Mouse (Mus musculus) ZHBTc4 (cell line): Measurements from ENCODE around the gene Sfi1.
"Not testable (repeated sequence)": the region's sequence is repeated elsewhere in the genome, so short reads cannot be mapped to it uniquely, and the experiment has no call there.

Experiments
- DNase-seq: peaks from one replicate; pipeline ENCODE4 v3.0.0-alpha.2; 2011; ENCODE audit warnings: low read depth, low spot score

The Sfi1 gene

DNA sequence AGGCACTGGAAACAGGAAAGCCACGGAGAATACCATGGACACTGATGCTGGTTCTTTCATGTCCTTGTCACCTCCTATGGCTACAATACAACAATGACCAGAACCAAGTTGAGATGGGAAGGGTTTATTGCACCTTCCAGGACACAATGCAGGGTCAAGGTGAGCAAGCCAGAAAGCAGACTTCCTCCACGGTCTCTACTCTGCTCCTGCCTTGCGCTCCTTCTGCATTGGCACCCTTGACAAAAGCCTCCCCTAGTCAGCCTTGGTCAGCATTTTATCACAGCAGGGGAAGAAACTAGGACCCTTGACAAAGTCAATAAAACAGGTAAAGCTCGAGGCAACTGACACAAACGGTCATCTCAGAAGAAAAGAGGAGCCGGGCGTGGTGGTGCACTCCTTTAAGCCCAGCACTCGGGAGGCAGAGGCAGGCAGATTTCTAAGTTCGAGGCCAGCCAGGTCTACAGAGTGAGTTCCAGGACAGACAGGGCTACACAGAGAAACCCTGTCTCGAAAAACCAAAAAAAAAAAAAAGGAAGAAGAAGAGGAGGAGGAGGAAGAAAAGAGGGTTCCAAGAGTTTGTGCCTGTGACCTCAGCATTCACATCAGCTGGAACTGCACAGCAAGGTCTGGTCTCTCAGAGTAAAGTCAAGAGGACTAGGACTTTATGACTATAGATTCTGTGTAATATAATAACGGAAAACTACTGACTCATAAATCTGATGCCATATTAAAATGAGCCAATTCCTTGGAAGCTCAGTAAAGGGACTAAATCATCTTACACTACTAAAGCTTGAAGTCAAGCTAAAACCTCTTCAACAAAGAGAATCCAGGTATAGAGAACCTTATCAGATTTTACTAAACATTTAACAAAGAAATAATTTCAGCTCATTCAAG is 19.6 kb downstream of the Sfi1 start:
- peak; percentile 57 for DNase-seq

DNA sequence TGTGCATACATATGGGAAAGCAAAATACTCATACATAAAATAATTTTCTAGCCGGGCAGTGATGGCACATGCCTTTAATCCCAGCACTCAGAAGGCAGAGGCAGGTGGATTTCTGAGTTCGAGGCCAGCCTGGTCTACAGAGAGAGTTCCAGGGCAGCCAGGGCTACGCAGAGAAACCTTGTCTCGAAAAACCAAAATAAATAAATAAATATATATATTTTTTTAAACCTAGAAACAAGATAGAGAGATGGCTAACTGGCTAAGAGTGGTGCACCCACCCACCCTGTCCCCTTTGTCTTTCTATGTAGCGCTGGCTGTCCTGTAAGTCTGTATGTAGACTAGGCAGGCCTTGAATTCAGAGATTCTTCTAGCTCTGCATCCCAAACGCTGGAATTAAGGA is 20.7 kb downstream of the Sfi1 start:
- not testable (repeated sequence) for DNase-seq

DNA sequence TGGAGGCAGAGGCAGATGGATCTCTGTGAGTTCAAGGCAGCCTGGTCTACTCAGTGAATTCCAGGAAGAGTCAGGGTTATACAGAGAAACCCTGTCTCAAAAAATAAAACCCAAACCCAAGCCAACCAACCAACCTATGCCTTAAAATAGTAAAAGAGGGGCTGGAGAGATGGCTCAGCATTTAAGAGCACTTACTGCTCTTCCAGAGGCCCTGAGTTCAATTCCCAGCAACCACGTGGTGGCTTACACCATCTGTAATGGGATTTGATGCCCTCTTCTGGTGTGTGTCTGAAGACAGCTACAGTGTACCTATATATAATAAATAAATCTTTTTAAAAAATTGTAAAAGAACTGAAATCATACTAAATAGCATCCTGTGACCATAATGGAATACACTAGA is 21.3 kb downstream of the Sfi1 start:
- DNase-seq: not testable (repeated sequence)

DNA sequence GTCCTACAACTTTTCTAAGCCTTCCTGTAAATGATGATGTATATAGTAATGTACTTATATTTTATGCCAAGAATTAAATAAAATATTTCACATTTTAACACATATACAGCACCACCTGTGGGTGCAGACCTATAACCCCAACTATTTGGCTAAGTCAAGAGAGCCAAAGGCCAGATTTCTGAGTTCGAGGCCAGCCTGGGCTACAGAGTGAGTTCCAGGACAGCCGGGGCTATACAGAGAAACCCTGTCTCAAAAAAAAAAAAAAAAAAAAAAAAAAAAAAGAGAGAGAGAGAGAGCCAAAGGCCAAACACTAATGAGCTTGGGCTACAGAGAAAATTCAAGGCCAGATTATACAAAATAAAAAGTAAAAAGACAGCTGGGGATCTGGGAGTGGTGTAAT is 24.2 kb downstream of the Sfi1 start:
- DNase-seq: not testable (repeated sequence)

DNA sequence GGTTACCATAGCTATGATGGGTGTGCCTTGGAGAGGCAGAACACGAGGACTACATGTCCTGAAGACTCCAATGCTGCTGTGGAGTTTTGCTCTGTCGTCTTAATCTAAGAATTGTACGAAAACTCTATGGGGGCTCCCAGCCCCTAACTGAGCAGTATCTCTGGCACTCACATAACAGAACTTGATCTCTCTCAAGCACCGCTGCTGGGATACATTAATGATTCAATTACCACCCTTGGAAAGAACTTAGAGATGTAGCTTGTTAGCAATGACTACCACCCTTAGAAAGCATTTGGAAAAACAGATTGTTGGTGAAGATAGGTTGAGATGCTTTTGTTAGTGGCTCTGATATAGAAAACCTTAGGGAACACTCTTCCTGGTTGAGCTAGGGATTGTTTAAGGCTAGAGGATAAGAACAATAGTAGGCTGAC is 25.7 kb downstream of the Sfi1 start:
- DNase-seq: not testable (repeated sequence)

DNA sequence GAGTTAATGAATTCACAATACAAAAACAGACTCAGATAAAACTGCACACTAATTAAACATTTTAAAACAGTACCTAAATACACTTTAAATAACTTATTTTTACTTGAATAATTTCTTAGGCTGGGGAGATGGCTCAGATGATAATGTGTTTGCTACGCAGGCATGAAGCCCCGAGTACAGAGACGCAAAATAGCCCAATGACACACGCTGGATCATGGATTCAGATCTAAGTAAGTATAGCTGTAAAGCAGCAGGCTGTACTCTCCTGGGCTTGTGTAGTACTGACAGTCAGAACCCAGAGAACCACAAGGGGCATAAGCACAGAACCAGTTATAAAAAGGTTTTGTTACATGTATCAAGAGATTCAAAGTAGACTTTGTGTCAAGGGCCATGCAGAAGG is 26.1 kb downstream of the Sfi1 start:
- DNase-seq: not testable (repeated sequence)

DNA sequence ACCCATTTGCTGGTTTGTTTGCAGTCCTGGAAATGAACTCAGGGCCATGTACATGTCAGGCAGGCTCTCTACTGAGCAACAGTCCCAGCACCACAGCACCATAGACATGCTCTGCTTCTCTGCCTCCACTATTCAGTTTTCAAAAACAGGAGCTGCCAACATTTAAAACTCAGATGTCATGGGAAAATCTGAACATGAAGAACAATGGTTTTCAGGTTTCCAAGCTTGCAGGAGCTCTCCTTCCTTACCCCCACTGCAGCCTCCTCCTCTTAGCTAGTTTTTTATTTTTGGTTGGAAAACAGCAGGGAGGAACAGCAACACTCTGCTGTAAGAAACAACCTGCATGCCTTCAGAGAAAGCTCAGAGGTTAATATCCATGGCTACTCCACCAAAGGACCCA is 26.9 kb downstream of the Sfi1 start:
- not testable (repeated sequence) for DNase-seq

DNA sequence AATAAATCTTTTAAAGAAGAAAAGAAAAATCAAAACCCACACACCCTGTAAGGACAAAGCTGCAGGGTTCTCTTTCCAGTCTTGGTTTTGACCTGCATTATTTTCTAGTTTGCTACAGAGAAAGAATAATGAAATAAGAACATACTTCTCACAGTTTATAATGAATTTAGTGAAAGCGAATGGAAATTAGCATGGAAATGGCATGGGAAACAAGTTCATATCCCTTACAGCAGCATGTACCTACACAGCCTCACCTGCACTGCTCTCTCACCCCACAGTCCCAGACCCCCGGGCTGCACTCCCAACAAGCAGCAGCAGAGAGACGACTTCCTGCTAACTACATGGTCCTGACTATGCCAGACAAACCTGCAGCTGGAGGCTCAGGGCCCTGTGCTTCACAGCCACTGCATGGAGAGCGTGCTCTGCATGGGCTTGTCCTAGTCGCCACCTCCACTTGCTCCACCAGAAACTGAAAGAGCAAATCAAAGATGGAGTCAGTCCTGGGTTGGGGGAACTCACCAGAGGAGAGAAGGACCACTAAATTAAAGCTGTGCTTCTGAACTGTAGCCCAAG is 28.0 kb downstream of the Sfi1 start:
- not testable (repeated sequence) for DNase-seq

DNA sequence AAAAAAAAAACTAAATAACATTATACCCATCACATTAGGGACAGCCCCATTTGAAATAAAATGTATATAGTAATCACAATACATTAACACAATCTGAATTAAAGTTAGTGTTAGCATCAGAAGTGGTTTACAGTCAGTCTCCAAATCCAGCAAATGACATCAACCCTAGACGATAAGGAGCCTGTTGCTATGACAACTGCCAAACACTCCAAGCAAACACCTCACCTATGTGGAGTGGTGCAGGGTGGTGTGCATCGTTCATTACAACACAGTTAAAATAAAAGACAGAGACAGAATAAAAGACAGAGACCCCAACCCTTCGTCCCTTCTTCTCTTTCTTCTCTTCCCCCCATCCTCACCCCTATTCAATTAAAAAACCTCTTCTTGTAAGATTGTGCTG is 29.6 kb downstream of the Sfi1 start:
- DNase-seq: not testable (repeated sequence)

DNA sequence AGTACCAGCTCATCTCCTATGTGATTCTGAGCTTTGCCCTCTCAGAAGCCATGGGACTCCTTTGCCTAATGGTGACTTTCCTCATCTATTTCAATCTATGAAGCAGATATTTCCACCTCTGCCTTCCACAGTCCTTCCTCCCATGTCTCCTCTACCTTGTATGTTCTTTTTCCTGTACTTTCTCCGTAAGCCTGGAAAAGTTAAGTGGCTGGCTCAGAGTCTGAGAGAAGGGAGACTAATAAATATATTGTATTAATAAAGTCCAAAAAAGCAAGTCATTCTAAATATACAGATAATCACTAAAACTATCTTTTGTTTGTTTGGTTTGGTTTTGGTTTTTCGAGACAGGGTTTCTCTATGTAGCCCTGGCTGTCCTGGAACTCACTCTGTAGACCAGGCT is 30.1 kb downstream of the Sfi1 start:
- DNase-seq: not testable (repeated sequence)

DNA sequence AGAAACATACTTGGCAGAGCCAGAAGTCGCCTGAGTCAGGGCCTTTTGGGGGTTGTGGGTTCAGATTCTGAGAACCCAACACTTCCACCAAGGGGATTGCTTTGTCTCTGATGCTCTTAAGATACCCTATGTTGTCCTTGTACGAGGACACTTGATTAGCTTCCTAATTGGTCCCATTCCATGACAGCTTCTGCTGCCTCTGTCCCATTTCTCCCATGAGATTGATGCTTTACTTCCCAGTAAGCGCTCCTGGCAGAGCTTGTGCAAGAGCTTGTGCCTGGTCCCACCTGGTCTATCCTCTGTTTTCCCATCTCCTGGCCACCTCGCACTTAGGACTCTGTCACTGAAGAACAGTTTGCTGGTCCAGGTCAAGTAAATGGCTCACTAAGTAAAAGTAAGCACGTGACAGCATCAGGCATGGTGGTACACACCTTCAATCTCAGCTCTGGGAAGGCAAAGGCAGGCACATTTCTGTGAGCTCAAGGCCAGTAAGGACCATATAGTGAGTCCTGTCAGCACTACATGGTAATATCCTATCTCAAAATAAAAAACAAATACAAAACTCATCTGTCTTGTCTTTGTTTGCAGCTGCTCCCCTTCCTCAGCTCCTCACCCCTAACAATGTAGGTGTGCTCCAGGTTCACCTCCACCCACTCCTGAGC is 30.9 kb downstream of the Sfi1 start:
- not testable (repeated sequence) for DNase-seq

DNA sequence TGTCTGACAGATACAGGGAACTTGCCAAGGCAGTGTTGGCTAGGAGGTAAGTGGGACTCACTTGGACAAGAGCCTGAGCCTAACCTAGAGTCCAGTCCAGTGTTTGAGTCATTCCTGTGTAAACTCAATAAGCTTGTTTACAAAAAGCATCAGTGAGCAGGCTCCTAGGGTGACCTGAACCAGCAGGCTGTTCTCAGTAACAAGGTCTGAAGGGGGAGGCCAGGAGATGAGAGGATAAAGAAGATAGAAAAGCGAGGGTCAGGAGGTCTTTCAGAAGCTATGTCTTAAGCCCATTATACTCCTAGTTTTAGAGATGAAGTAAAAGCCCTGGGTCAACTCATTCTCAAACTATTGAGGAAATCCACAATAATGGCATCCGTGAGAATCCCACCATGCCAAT is 31.9 kb downstream of the Sfi1 start:
- not testable (repeated sequence) for DNase-seq

DNA sequence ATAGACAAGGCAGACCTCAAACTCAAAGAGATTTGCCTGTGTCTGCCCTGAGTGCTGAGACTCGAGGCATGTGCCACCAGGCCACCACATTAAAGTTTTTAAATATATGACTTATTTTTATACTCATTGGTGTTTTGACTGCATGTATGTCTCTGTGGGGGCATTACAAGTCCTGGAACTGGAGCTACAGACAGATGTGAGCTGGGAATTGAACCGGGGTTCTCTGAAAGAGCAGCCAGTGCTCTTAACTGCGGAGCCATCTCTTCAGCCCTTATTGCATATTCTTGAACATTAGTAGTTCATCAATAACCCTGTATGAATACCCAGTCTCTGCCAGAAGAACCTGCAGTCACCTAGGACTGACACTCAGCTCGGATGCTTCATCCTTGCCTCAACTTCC is 34.5 kb downstream of the Sfi1 start:
- not testable (repeated sequence) for DNase-seq

DNA sequence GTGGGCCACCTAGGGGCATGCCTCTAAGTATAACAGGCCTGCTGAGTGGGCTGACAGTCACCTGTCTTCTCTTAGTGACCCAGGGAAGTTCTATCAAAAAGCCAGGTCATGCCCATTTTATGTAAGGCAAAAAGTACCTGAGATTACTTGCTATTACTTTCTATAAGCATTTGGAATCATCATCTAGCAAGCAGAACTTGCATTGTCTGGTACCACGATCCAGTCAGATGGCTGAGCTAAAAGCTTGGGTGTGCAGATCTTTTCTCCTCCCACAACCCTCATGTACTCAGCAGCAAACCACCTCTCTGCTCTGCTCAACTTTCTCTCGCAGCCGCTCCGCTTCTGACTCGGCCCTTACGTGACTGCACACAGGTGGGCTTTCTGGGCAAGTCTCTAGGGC is 35.3 kb downstream of the Sfi1 start:
- DNase-seq: not testable (repeated sequence)

DNA sequence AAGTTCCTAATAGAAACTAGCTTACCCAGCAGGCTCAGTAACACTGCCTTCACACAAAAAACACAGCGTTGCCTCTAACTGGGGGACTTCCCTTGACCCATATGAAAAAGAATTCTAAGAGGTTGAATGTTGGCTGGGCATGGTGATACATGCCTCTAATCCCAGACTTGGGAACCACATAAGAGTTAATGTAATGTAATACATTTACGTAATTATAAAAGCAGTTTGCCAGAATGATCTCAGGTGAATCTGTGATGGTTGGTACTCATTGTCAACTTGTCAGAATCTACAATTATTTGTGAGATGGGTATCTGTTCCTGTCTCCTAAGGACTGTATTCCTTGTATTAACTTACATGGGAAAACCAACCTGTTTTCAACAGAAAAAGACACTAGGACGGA is 36.3 kb downstream of the Sfi1 start:
- not testable (repeated sequence) for DNase-seq

DNA sequence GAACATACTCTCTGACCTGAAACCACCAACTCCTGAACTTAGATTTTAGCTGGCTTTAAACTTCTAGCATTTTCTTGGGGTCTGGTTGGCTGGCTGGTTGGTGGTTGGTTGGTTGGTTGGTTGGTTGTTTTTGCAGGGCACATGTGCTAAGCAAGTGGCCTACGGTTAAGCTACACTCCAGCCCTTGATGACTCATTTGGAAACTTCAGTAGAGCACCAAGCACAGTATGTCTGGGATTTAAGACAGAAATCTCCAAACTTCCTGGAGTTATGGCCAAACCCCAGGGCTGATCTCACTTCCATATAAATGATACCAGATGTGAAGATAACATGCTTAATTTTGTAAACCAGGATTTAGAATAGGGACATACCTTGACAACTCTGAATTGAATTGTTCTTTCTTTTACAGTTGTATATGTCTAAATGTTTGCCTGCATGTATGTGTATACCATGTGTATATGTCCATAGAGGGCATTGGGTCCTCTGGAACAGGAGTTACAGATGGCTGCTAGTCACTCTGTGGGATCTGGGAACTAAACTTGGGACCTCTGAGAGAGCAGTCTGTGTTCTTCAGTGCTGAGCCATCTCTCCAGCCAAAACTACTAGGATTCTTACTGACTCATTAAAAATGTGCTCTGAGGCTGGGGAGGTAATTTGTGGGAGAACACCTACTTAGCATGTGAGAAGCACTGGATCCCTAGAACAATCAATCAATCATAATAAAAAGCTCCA is 39.4 kb downstream of the Sfi1 start:
- peak; percentile 51 for DNase-seq

DNA sequence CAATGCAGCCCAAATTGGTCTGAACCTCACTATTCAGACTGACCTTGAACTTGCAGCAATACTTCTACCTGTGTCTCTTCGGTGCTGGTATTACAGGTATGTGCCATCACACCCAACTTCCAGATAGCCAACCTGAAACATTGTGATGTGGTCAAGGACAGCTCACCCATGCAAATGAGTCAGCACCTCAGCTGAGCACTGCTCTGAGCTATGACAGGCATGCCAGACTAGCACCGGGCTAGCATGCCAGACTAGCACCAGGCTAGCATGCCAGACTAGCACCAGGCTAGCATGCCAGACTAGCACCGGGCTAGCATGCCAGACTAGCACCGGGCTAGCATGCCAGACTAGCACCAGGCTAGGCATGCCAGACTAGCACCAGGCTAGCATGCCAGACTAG is 41.9 kb downstream of the Sfi1 start:
- not testable (repeated sequence) for DNase-seq

DNA sequence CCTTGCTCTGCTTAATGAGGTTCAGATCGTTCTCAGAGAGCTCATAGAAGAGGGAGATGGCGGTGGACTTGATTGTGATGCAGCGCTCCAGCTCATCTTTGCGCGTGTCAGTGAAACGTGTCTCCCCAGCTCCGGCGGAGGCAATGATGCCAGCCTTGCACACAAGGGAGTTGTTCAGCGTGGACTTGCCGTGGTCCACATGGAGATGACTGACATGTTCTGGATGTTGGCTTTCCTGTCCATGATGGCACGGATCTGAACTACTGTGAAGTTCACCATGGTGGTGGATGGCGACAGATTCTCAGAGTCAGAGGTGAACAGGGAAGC is 42.6 kb downstream of the Sfi1 start:
- DNase-seq: not testable (repeated sequence)

DNA sequence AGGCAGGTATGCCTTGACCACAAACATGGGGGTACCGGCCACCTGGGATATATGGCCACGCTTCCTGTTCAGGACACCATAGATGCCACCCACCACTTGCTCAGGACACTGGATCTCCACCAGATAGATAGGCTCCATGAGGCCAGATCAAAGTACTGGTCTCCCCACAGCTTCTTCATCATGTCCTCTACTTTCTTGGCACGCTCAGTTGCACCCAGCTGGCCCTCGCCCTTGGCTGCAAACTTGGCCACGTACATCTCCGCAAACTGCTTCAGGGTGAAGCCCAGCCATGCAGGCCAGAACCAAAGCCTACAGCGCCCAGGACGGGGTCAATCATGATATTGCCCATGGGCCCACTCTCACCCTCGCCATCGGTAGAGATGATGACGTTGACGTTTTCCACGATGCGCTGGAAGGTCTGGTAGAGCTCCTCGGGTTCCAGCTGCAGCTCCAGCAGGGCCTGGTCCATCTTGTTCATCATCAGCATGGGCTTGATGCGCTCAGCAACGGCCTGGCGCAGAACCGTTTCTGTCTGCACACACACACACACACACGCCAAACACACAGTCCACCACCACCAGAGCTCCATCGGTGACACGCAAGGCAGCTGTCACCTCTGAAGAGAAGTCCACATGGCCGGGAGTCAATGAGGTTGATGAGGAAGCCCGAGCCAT is 43.1 kb downstream of the Sfi1 start:
- DNase-seq: not testable (repeated sequence)

DNA sequence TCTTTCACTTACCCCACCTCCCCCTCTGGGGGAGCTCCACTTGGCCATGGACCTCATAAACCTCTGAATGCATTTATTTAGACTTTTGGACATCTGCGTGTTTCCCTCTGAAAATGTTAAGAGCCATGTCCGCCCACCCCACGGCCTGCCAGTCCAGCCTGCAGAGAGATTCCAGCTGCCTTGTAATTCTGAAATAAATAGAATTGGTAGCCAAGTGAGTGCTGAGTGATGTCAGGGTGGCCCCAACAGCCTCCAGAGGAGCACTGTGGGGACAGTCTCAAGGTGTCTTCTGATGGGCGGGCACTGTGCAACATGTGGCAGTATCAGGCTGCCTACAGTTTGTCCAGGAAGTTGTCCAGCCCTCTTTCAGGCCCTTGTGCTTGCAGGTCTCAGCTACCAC is 43.8 kb downstream of the Sfi1 start:
- not testable (repeated sequence) for DNase-seq

DNA sequence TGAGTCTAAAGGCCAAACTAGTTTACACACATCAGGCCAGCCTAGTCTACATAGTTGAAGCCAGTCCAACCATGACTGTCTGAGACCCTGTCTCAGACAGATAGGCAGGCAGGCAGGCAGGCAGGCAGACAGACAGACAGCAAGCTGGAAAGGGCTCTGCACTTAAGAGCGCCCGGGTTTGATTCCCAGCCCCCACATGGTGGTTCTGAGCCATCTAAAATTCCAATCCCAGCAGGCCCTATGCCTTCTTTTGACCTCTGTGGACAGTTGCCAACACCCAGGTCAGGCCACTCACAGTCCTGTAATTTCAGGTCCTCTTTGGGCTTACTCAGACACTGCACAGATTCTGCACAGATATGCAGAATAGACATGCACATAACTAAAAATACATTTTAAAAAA is 46.5 kb downstream of the Sfi1 start:
- DNase-seq: not testable (repeated sequence)
